Mouse (Mus musculus) forelimb bud, embryonic 11.5 days (tissue): ENCODE measurements around the gene H2-T3.
A peak's percentile ranks its signal among the peaks of the same experiment; 100 is the strongest.
"Not testable (repeated sequence)": the region's sequence is repeated elsewhere in the genome, so short reads cannot be mapped to it uniquely, and the experiment has no call there.

Source experiments
- DNase-seq: peaks from one replicate; pipeline ENCODE4 v3.0.0-alpha.2; 2012; ENCODE audit warnings: low read depth, low spot score

H2-T3 gene

DNA sequence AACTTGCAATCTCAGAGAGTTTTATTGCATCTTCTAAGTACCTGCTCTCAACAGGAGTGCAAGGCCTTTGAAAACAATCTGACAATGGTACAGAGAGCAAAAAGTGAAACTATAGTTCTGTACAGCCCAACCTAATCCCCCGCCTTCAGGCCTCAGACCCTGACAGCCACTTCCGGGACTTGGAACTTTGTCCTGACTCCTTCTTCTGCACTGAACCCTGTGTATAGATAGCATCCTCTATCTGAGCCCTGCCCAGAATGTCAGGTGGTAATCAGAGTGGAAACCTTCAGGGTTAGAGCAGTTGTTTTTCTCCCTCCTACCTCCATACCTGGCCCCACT, at the start of gene H2-T3:
Gene H2-T3, minus strand, starts transcription at position 119 of the 339 bp plus-strand sequence.
- DNase-seq: no peak

DNA sequence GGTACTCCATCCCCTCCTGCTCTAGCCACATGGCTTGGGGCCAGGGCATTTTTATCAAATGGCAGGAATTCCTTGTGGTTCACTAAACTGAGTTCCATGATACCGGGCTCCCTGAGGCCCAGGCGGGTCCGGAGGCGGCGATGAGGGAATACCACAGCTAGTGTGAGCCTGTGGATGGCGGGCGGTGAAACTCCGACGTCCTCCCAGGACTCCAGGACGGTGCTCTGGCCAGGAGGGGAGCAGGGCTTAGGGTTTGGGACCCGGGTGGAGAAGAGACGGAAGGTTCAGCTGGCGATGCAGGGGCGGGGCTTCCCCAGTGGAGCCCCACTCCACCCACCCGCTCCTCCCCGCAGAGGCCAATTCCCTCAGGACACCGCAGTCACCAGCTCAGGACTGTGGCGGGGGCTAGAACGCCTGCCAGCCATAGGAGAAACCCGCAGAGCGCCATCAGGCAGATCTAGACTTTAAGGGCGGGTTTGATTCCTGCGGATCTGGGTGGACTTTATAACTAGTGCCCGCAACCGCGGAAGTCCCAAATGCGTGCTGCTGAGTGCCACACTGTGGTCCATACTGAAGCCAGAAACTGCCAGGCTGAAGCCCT, 47.3 kb upstream of the H2-T3 start:
- no peak for DNase-seq

DNA sequence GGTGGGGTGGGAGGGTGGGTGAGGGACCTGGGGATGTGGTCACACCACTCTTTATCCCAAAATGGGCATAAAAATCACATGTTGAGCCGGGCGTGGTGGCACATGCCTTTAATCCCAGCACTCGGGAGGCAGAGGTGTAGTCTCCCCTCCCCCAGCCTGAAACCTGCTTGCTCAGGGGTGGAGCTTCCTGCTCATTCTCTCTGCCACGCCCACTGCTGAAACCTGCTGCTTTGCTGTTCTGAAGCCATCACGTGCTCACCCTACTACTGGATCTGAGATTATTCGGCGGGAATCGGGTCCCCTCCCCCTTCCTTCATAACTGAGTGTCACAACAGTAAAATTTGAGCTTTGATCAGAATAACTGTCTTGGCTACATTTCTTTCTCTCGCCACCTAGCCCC, 45.2 kb upstream of the H2-T3 start:
- DNase-seq: not testable (repeated sequence)

DNA sequence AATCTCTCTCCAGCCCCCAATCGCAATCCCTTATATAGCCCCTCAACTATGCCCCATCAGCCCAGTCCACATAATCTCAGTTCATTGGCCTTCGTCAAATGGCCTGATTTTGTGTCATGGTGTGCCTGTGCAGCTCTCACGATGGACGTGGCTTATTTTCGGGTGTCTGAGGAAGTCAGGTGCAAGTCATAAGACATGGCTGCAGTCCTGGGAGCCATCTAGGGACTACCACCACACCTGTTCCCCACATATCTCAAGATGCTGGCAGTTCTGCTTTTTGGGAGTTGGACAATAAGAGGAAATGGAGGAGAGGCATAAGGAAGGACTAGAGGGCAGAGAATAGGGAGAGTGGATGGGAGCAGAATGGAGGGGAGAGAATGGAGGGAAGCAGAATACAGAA, 43.5 kb upstream of the H2-T3 start:
- DNase-seq: no peak

DNA sequence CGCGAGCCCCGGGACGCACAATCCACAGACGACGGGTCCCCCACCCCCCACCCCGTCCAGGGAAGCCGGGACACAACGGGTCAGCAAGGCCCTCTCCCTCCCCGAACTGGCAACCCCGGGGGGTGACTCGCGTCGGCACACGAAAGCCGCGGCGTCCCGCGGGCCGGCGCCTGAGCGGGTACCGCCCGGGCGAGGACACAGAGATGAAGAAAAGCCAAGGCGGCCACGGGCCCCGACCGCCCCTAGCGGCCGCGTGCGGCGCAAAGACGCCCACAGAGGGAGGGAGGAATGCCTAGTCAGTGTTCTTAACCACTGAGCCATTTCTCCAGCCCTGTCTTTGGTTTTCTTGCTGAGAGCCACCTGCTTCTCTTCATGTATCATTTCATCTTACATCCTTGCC, 41.2 kb upstream of the H2-T3 start:
- DNase-seq: peak; percentile 100

DNA sequence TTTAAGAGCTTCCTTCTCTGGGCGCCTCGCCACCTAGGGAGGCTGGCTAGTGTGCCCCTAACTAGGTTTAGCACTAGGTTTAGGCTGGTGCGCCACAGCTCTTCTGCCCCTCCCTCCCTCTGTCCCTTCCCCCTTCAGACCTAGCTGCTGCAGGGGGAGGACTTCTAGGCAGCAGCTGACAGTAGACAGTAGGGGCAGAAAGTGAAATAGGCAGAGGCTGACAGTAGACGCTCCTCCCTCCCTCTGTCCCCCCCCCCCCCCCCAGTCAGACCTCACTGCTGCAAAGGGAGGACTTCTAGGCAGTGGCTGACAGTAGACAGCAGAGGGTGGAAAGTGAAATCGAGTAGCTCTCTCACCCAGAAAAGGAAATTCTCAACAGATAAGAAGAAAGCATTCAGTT, 39.0 kb upstream of the H2-T3 start:
- DNase-seq: no peak

DNA sequence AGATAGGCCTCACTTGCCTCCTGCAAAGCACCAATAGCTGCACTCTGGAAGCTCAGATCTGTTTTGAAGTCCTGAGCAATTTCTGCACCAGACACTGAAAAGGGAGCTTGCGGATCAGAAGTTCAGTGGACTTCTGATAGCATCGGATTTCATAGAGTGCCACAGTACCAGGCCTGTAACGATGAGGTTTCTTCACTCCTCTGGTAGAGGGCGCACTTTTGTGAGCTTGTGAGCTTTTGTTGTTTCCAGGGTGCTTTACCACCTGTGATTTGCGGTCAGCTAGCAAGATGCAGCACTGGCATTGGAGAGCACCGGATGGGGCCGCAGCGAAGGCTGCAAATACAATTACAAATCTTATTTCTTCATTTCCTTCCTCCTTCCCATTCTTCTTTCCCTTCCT, 36.8 kb upstream of the H2-T3 start:
- no peak for DNase-seq

DNA sequence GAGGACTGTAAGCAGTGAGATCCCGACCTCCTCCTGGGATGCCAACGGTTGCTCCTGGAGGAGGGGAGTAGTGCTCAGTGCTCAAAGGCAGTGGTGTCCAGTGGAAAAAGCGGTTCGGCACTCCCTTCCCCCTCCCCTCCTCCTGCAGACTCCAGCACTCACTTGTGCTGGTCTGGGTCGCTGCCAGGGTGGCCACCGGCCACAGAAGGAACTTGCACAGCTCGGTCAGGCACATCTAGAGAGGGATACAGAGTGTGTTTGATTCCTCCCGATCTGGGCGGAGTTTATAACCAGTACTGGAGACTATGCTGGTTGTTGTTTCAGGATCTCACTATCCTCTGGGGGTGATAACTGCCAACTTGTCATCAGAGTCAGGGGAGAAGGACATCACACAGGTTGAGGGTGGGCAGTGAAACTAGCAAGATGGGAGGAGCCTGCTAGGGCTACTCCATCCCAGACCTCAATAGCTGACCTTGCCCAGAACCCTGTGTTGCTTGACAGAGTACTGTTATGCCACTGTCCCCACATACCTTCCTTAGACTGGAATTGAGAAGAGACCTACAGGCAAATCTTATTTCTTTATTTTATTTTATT, 35.2 kb upstream of the H2-T3 start:
- DNase-seq: no peak

DNA sequence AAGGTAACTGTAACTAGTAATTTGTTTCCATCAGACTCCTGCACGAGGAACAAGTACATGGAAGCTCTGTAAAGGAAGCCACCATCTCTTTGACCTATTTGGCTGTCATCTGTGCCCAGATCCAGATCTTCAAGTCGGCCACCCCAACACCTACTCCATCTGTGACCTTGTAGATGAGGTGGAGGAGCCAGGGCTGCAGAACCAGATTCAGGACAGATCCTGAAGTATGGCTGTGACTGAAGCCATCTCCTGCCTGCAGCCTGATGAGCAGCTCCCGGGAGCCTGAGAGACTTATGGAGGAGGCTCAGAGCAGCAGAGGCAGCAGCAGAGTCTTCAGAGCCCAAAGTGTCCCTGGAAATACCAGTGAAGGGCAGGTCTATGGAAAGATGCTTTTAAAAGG, 34.4 kb upstream of the H2-T3 start:
- no peak for DNase-seq

DNA sequence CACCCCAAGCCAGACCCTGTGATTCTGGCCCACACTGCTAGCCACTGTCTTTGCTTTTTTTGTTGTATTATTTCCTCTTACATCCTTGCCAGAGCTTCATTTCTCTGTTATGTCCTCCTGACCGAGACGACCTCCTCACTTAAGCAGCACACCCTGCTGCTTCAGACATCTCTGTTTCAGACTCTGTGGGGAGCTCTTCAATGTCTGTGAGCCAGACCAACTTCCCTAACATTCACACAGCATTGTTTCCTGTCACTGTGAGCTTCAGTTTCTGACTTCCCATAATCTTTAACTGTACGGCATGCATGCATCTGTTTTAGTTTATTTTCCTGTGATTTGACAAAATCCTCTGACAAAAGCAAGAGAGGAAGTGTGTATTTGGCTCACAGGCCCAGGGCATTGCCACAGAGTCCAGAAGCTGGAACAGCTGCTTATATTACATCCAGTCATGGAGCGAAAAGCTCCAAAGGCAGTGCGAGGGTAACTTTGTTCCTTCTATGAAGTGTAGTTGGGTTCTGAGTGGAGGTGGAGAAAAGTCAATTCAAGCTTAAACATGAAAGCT, 28.6 kb upstream of the H2-T3 start:
- no peak for DNase-seq

DNA sequence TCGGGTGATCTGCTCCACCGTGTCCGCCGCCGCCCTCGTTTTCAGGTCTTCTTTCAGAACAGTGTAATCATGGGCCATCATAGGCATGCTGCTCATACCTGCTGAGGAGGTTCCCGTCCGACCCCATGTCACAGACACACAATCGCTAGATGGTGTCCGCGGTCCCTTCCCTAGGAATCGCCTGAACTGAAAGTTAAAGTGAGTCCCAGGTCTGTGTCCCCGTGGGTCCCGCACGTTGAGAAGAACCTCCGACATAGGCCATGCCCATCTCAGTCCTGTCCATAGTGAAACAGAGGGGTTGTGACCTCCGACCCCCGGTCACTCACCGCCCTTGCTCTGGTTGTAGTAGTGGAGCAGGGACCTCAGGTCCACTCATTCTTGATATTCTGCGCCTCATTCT, 25.5 kb upstream of the H2-T3 start:
- DNase-seq: no peak

DNA sequence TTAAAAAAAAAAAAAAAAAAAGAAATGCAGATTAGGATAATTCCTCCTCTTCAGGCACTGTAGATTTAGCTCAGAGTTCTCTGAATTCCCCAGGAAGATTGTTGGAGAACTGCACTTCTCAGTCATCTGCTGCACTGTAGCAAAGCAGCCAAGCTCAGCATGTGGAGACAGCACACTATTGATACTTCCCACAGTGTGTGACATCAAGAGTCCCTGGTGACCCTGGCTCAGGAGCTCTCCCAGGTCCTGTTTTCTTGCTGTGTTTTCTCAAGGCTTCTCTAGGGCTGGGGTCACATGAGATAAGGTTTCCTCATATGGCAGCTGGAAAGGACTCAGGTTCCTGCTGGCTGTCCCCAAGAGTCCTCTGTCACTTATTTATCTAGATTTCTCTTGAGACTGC, 16.8 kb upstream of the H2-T3 start:
- DNase-seq: no peak

DNA sequence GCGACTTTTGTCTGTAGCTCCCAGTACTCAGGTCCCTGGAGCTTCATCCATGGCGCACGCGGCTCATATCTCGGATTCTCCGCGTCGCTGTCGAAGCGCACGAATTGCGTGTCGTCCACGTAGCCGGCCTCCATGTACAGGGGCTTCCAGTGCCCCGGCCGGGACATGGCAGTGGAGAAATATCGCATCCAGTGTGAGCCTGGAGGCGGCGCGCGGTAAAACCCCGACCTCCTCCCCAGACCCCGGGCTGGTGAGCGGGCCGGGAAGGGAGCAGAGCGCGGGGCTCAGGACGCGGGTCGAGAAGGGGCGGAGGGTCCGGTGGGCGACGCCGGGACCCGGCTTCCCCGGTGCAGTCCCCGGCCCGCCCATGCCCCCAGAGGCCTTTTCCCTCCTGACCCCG, 15.8 kb upstream of the H2-T3 start:
- DNase-seq: no peak

DNA sequence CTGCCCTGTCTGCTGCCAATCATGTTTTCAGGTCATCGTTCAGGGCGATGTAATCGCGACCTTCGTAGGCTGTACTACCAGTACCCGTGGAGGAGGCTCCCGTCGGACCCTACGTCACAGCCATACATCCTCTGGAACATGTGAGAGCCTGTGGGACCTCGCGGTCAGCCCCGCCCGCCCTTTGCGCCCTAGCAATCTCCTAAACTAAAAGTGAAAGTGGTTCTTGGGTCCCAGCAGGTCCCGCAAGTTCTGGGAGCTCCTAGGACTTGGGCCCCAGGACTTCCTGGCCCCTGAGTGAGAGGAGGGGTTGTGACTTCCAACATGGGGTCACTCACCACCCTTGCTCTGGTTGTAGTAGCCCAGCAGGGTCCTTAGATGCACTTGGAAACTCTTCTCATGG, 15.4 kb upstream of the H2-T3 start:
- DNase-seq: no peak

DNA sequence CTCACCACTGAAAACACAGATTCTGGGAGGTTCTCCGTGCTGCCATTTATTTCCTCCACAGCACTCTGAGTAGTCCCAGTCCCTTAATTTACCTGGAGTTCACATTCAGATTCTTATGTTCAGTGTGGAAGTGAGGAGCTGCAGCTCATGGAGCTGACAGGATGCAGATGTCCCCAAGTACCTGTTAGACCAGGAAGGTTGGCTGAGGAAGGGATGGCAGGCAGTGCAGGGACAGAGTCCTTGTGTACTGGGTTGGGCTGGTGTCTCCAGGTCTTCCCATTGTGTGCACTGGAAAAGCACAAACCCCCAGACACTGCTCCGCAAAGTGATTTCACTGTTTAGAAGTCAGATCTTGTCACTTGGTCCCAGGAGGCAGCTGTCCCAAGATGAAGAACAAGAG, 11.8 kb upstream of the H2-T3 start:
- no peak for DNase-seq

DNA sequence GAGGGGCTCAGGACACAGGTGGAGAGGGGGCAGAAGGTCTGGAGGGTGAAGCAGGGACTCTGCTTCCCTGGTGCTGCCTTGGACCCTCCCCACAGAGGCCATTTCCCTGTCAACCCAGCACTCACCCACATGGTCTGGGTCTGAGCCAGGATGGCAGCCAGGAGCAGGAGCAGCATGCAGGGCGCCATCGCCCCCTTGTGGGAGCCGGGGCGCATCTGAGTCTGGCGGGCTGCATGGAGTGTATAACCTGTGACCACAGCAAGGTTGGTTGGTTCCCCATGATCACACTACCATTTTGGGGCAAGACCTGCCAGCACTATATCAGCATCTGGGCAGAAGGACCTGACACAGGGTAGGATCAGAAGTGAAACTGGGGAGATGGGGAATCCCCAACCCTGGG, 8.2 kb upstream of the H2-T3 start:
- DNase-seq: no peak

DNA sequence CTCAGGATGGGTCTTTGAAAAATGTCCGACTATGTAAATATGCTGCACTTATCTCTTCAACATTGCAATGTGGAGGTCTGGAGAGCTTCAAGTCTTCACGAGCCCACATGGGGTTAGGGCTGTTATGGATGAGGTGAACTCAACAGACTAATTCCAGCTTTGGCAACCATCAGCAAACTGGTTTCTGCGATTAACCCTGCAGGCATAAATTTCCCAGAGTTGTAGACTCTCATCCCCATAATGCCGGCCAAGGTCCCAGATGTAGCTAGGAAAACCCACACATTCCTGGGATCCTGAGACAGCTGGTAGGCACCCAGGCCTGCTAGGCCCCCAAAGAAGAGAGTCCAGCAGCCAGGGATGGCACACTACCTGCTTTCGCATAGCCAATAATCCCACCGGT, 4.4 kb upstream of the H2-T3 start:
- DNase-seq: no peak

DNA sequence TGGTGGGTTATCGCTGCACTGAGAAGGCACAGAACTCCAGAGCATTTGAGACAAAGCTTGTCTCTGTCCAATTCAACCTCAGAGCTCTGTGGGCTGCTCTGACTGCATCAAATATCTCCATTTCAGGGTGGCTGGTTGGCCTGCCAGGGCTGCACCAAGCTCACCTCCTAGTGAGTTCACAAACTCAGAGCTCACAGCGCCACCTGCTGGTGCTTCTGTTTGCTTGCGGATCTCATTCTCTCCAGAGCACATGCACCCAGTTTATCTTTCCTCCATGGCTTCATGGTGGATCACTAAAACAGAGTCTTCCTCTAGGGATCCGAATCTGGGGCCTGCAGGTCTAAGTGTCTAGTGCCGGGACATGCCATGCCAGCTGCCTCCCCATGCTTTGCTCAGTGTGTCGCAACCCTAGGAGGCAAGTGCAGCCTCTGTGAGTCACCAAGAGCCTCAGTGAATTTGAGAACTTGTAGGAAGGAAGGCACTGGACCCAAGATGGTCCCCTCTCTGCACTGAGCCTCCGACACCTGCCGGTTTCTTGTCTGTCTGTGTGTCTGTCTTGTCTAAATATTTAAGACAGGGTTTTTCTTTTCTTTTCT, 3.6 kb upstream of the H2-T3 start:
- peak; percentile 61 for DNase-seq

DNA sequence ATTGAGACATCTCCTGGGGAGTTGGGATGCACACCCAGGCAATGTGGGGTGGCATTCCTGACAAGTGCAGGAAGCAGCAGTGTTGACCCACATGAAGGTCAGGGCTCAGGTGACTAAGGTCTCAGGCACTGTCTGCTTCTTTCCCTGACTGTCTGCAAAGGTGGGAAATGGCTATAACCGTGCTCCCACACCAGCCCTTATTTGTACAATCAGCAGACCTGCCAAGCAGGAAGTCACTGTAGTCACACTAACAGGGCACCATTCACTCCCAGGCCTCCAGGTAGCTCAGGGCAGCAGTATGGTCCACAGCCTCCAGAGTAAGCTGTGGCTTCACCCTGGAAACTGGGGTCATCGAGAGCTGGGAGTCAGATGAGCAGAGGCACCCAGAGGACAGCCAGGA, 2.3 kb upstream of the H2-T3 start:
- no peak for DNase-seq

DNA sequence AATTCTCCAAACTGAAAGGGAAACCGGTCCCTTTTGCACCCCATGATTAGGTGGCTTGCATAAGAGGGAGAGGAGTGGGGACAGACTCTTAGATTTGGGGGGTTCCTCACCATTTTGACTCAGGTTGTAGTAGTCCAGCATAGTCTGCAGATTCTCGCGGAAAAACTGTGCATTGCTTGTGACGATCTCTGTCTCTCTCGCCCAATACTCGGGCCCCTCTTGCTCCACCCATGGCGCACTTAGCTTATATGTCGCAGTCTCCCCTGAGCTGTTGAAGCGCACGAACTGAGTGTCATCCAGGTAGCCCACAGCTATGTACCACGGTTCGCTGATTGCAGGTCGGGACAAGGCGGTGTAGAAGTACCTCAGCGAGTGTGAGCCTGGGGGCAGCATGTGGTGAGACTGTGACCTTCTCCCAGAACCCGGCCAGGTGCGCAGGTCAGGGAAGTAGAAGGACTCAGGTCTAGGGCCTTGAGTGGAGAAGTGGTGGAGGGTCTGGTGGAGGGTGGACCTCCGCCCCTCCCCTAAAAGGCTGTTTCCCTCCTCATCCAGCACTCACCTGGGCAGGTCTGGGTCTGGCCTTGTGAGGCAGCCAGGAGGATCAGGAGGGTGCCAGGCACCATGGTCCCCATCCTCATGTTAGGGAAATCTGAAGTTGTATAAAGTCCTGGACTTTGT, 457 bp downstream of the H2-T3 start:
- DNase-seq: no peak

DNA sequence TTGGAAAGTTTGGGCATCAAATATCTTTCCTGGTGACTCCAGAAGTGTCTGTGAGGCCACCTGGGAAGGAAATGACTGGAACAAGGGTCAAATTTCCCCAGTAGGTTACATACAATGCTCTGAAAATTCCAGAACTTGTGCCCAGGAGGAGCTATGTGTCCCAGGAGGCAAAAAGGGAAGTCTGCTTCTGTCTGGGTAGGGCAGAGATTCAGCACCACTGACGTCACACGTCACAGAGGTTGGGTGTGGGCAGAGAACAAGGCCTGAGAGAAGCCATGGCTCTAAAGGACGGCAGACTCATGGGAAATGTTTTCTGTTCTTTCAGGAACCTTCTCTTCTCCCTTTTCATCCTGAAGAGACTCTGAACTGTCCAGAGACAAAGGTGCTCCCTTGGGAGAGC, 2.5 kb downstream of the H2-T3 start:
- DNase-seq: no peak

DNA sequence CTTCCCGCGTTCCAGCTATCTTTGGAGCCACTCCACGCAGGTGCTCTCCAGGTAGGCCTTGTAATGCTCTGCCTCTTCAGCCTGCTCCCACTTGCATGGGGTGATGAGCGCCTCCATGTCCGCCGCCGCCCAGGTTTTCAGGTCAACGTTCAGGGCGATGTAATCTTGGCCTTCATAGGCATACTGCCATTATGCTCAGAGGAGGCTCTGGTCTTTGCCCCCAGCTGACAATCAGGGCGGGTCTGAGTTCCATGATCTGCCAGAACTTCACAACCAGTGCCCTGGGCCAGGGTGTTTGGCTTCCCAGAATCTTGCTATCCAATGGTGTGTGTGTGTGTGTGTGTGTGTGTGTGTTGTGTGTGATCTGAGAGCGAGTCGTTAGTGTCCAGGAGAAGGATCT, 7.9 kb downstream of the H2-T3 start:
- DNase-seq: no peak

DNA sequence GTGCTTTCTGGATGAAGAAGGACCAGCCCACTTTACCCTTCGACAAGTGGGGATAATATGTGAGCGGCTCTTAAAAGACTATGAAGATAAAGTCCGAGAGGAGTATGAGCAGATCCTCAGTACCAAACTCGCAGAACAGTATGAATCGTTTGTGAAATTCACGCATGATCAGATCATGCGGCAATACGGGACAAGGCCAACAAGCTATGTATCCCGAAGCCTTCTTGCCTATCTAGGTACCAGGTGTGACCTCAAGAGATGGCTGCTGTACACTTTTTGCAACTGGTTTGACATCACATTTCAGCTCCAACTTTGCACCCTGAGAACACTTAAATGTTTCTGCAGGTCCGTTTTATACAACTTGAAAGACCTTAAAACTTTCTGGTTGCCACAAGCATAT, 10.6 kb downstream of the H2-T3 start:
- not testable (repeated sequence) for DNase-seq
